Mouse (Mus musculus) ES-E14 (cell line): ENCODE measurements around the gene Lce1l.
"Not testable (repeated sequence)": the region's sequence is repeated elsewhere in the genome, so short reads cannot be mapped to it uniquely, and the experiment has no call there.

Experiments used
- CHD2 ChIP-seq: IDR thresholded peaks from 2 replicates; pipeline ENCODE4 v1.6.1; 2014; ENCODE audit warnings: mild to moderate bottlenecking, low read depth, low read length, inconsistent platforms
- MAFK ChIP-seq: IDR thresholded peaks from 2 replicates; pipeline ENCODE4 v1.6.1; 2014; ENCODE audit warnings: mild to moderate bottlenecking, low read depth, low read length, inconsistent platforms; ENCODE audit not compliant: insufficient read depth
- ZC3H11A ChIP-seq: IDR thresholded peaks from 2 replicates; pipeline ENCODE4 v1.6.1; 2012; ENCODE audit warnings: low read depth, mild to moderate bottlenecking, inconsistent platforms, low read length, borderline replicate concordance
- ZNF384 ChIP-seq: IDR thresholded peaks from 2 replicates; pipeline ENCODE4 v1.6.1; 2012; ENCODE audit warnings: low read depth, low read length, inconsistent platforms

- TF ChIP-seq ZNF384, ZC3H11A, CHD2, MAFK: not testable (repeated sequence)
Observed at GRCm38 (mm10) chr3:92816036-92816435, 35.0 kb downstream of the Lce1l start.
